7 mouse cellular contexts compared by ENCODE assay signal in the genomic region with DNA sequence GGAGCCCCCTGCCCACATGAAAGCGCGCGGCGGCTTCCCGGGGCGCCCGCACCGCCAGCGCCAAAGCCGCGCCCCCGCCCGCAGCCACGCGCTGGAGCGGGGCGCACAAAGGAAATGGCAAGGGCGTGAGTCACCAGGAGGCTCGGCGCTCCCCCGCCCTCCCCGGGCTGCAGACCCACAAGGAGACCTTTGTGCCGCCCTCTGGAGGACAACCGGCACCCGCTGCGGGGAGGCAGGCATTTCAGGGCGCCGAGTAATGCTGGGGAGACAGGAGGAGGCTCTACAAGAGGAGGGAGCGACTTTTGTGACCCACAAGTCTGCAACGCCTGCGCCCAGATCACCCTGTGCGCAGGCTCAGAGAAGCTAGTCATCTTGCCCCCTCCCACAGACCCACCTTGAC.
DNase-seq lines count a peak whose midpoint lies in the region; ATAC-seq lines count a peak whose summit lies in the region.

No protein-coding gene starts in this region.

- H3K9ac ChIP-seq in limb, embryonic 13.5 days = peak overlapping the region; percentile 88
- H3K9ac ChIP-seq in midbrain, embryonic 15.5 days = peak overlapping the region; percentile 94

- peak; percentile 92 for DNase-seq in adrenal gland, adult 2 months
- peak; percentile 83 for DNase-seq in embryo, embryonic 10.5 days (ENCODE audit: low spot score)
- peak; percentile 99 for DNase-seq in heart, adult 11 months
- DNase-seq in kidney, adult 11 months = peak; percentile 86
- DNase-seq in spleen, adult 18-20 months = peak; percentile 68 to 78

- peak overlapping the region; percentile 58 for H3K4me3 ChIP-seq in limb, embryonic 13.5 days
- H3K4me3 ChIP-seq in midbrain, embryonic 15.5 days = peak overlapping the region; percentile 70

- H3K27me3 ChIP-seq in limb, embryonic 13.5 days = no peaks in the 10 kb centered on the region; the same call in 1 of the 2 replicates
- peaks cover 6% of the 10 kb centered on the region; the same call in 1 of the 2 replicates for H3K27me3 ChIP-seq in midbrain, embryonic 15.5 days (replicated peaks)

- H3K9me3 ChIP-seq in limb, embryonic 13.5 days = no peaks in the 10 kb centered on the region
- no peaks in the 10 kb centered on the region for H3K9me3 ChIP-seq in midbrain, embryonic 15.5 days

- H3K27ac ChIP-seq in limb, embryonic 13.5 days = peak overlapping the region; percentile 95
- peak overlapping the region; percentile 90 for H3K27ac ChIP-seq in midbrain, embryonic 15.5 days

- H3K36me3 ChIP-seq in limb, embryonic 13.5 days = no peaks in the 10 kb centered on the region
- H3K36me3 ChIP-seq in midbrain, embryonic 15.5 days (replicated peaks) = no peaks in the 10 kb centered on the region

- H3K4me1 ChIP-seq in limb, embryonic 13.5 days = peaks cover 35% of the 10 kb centered on the region
- peaks cover 8% of the 10 kb centered on the region for H3K4me1 ChIP-seq in midbrain, embryonic 15.5 days

- peak; percentile 81 for ATAC-seq in limb, embryonic 13.5 days (ENCODE audit: low FRiP score, low read depth)
- ATAC-seq in midbrain, embryonic 15.5 days (replicated peaks) = peak; percentile 88

- 1% methylated on average over 32 of the region's 32 CpGs for WGBS in limb, embryonic 13.5 days
- WGBS in midbrain, embryonic 15.5 days = under 1% methylated on average over 32 of the region's 32 CpGs

- H3K4me2 ChIP-seq in limb, embryonic 13.5 days (replicated peaks) = peak overlapping the region; percentile 96
- H3K4me2 ChIP-seq in midbrain, embryonic 15.5 days = peak overlapping the region; percentile 99

Comparison
In these comparisons a context has a peak if more than half of its experiments do, and no peak if none do; other contexts are left out.
1. Peak in every context shown above with its lines: DNase-seq, ATAC-seq, H3K4me3 ChIP-seq and H3K27ac ChIP-seq.